Mouse (Mus musculus) bone marrow macrophage, adult 2 months (primary cell): ENCODE results near the gene Pcbp4.

Source experiments
- CTCF ChIP-seq: IDR thresholded peaks from 2 replicates; pipeline ENCODE4 v1.5.1; 2012; ENCODE audit warnings: low read depth, mild to moderate bottlenecking, low read length, moderate library complexity
- POLR2A ChIP-seq: IDR thresholded peaks from 2 replicates; pipeline ENCODE4 v1.6.1; 2012; ENCODE audit warnings: mild to moderate bottlenecking, low read depth, low read length, borderline replicate concordance

- no peak for TF ChIP-seq CTCF
- TF ChIP-seq POLR2A: no peak; the same call in 1 of the 2 replicates
Observed at GRCm38 (mm10) chr9:106429221-106430014, 23.7 kb upstream of the Pcbp4 start, which contains the start of gene Rpl29.
